Mouse (Mus musculus) embryonic facial prominence, embryonic 15.5 days (tissue): ENCODE results near the gene Dip2b. TPM values are rescaled to one million over a fixed set of nuclear protein-coding genes. Genes with fewer than 3 reads are reported as not detected.

Source experiments
- ATAC-seq: fragments of 200-750 bp; cut with Nextera tagmentation; 2 replicates; pipeline ENCODE4 v1.8.0; 2017; ENCODE audit warnings: low read depth, moderate TSS enrichment; ENCODE audit not compliant: insufficient number of reproducible peaks, low FRiP score, low TSS enrichment
- H3K27ac ChIP-seq: fragments of 300-500 bp; sonication (generic); replicated peaks from 2 replicates; pipeline ENCODE4 v1.5.1; 2015; ENCODE audit warnings: mild to moderate bottlenecking, inconsistent platforms
- H3K27me3 ChIP-seq: fragments of 300-500 bp; sonication (generic); 2 replicates; pipeline ENCODE4 v1.6.1; 2015; ENCODE audit warnings: inconsistent platforms
- H3K36me3 ChIP-seq: fragments of 300-500 bp; sonication (generic); 2 replicates; pipeline ENCODE4 v1.6.1; 2015; ENCODE audit warnings: mild to moderate bottlenecking, inconsistent platforms
- H3K4me1 ChIP-seq: fragments of 300-500 bp; sonication (generic); 2 replicates; pipeline ENCODE4 v1.6.1; 2015; ENCODE audit warnings: inconsistent platforms
- H3K4me2 ChIP-seq: fragments of 300-500 bp; sonication (generic); replicated peaks from 2 replicates; pipeline ENCODE4 v1.6.1; 2015; ENCODE audit warnings: mild to moderate bottlenecking, inconsistent platforms
- H3K4me3 ChIP-seq: fragments of 300-500 bp; sonication (generic); replicated peaks from 2 replicates; pipeline ENCODE4 v1.5.1; 2015; ENCODE audit warnings: mild to moderate bottlenecking, inconsistent platforms
- H3K9ac ChIP-seq: fragments of 300-500 bp; sonication (generic); 2 replicates; pipeline ENCODE4 v1.6.1; 2015; ENCODE audit warnings: inconsistent platforms
- H3K9me3 ChIP-seq: fragments of 300-500 bp; sonication (generic); replicated peaks from 2 replicates; pipeline ENCODE4 v1.6.1; 2016; ENCODE audit warnings: inconsistent platforms
- WGBS: fragments of 180-500 bp; shearing (Covaris S2); methylation state at CpG from one replicate; pipeline ENCODE4 v1.1.7; 2015; 5-methylcytosine and 5-hydroxymethylcytosine counted together
- polyA plus RNA-seq: library from polyadenylated mRNA; unstranded; fragments of >200 nt; fragmentation: Nextera tagmentation; extraction: Ambion mirVana; gene quantifications from 2 replicates; pipeline ENCODE4 v1.2.1, GENCODE M21; 2015

Dip2b gene
- polyA plus RNA-seq, 1 experiment from 2014 or later: 11.2 TPM

- Histone ChIP-seq H3K9me3 (no peaks in the 10 kb centered on the region), H3K36me3 (0 out of 2 replicates have a peak, but pooled peaks cover 3% of the 10 kb centered on the region), H3K4me1 (0 out of 2 replicates have a peak, but pooled peaks cover 9% of the 10 kb centered on the region), H3K9ac (no peak overlapping the region), H3K4me2 (no peak overlapping the region), H3K27me3 (no peaks in the 10 kb centered on the region), H3K27ac (no peak overlapping the region), H3K4me3 (no peak overlapping the region)
- WGBS: 64% methylated on average over 3 of the region's 3 CpGs
- no peak for ATAC-seq
Observed at GRCm38 (mm10) chr15:100052726-100053125, 14.3 kb downstream of the Dip2b start.

GRCm38 (mm10) chr15:100056397-100056908 is 18.0 kb downstream of the Dip2b start:
- H3K27me3 ChIP-seq: no peaks in the 10 kb centered on the region
- H3K9ac ChIP-seq: no peak overlapping the region
- H3K9me3 ChIP-seq: no peaks in the 10 kb centered on the region
- H3K27ac ChIP-seq: no peak overlapping the region
- H3K36me3 ChIP-seq: no peaks in the 10 kb centered on the region
- no peak overlapping the region for H3K4me2 ChIP-seq
- 88% methylated on average over 7 of the region's 7 CpGs for WGBS
- ATAC-seq: no peak
- no peak overlapping the region for H3K4me3 ChIP-seq
- no peaks in the 10 kb centered on the region for H3K4me1 ChIP-seq

- H3K4me3 ChIP-seq: no peak overlapping the region
- no peak overlapping the region for H3K27ac ChIP-seq
- H3K9ac ChIP-seq: no peak overlapping the region
- H3K4me1 ChIP-seq: no peaks in the 10 kb centered on the region
- 82% methylated on average over 3 of the region's 3 CpGs for WGBS
- H3K36me3 ChIP-seq: no peaks in the 10 kb centered on the region
- no peak overlapping the region for H3K4me2 ChIP-seq
- no peaks in the 10 kb centered on the region for H3K27me3 ChIP-seq
- H3K9me3 ChIP-seq: no peaks in the 10 kb centered on the region
- ATAC-seq: no peak
Observed at GRCm38 (mm10) chr15:100057698-100058097, 19.2 kb downstream of the Dip2b start.

- Histone ChIP-seq H3K27me3 (no peaks in the 10 kb centered on the region), H3K4me1 (no peaks in the 10 kb centered on the region), H3K36me3 (no peaks in the 10 kb centered on the region), H3K4me3 (no peak overlapping the region), H3K4me2 (no peak overlapping the region), H3K9ac (no peak overlapping the region), H3K9me3 (no peaks in the 10 kb centered on the region), H3K27ac (no peak overlapping the region)
- ATAC-seq: no peak
- WGBS: 75% methylated on average over 3 of the region's 3 CpGs
Observed at GRCm38 (mm10) chr15:100058143-100058542, 19.7 kb downstream of the Dip2b start.

GRCm38 (mm10) chr15:100058912-100059311 is 20.4 kb downstream of the Dip2b start:
- no peak for ATAC-seq
- no peak overlapping the region for H3K4me2 ChIP-seq
- H3K9me3 ChIP-seq: no peaks in the 10 kb centered on the region
- H3K4me1 ChIP-seq: no peaks in the 10 kb centered on the region
- 72% methylated on average over 11 of the region's 11 CpGs for WGBS
- H3K4me3 ChIP-seq: no peak overlapping the region
- H3K27ac ChIP-seq: no peak overlapping the region
- H3K36me3 ChIP-seq: no peaks in the 10 kb centered on the region
- no peaks in the 10 kb centered on the region for H3K27me3 ChIP-seq
- no peak overlapping the region for H3K9ac ChIP-seq

GRCm38 (mm10) chr15:100059626-100060311 is 21.3 kb downstream of the Dip2b start:
- no peak overlapping the region for H3K9ac ChIP-seq
- no peaks in the 10 kb centered on the region for H3K9me3 ChIP-seq
- ATAC-seq: no peak
- no peak overlapping the region for H3K4me3 ChIP-seq
- H3K4me1 ChIP-seq: no peaks in the 10 kb centered on the region
- H3K27me3 ChIP-seq: no peaks in the 10 kb centered on the region
- WGBS: 65% methylated on average over 7 of the region's 7 CpGs
- no peak overlapping the region for H3K27ac ChIP-seq
- H3K36me3 ChIP-seq: no peaks in the 10 kb centered on the region
- H3K4me2 ChIP-seq: no peak overlapping the region

GRCm38 (mm10) chr15:100060513-100061140 is 22.2 kb downstream of the Dip2b start:
- H3K27ac ChIP-seq: no peak overlapping the region
- no peak overlapping the region for H3K4me3 ChIP-seq
- H3K9ac ChIP-seq: no peak overlapping the region
- no peaks in the 10 kb centered on the region for H3K36me3 ChIP-seq
- no peaks in the 10 kb centered on the region for H3K27me3 ChIP-seq
- no peaks in the 10 kb centered on the region for H3K9me3 ChIP-seq
- 67% methylated on average over 4 of the region's 4 CpGs for WGBS
- no peak overlapping the region for H3K4me2 ChIP-seq
- no peak for ATAC-seq
- no peaks in the 10 kb centered on the region for H3K4me1 ChIP-seq

GRCm38 (mm10) chr15:100061377-100061776 is 22.9 kb downstream of the Dip2b start:
- Histone ChIP-seq H3K9ac (no peak overlapping the region), H3K27ac (no peak overlapping the region), H3K4me2 (no peak overlapping the region), H3K4me3 (no peak overlapping the region), H3K27me3 (no peaks in the 10 kb centered on the region), H3K9me3 (no peaks in the 10 kb centered on the region), H3K4me1 (peaks cover 3% of the 10 kb centered on the region), H3K36me3 (no peaks in the 10 kb centered on the region)
- over 99% methylated on average over 3 of the region's 3 CpGs for WGBS
- ATAC-seq: no peak

- no peak overlapping the region for H3K9ac ChIP-seq
- H3K4me3 ChIP-seq: no peak overlapping the region
- H3K4me2 ChIP-seq: no peak overlapping the region
- WGBS: 91% methylated on average over 13 of the region's 13 CpGs
- no peaks in the 10 kb centered on the region for H3K36me3 ChIP-seq
- H3K9me3 ChIP-seq: no peaks in the 10 kb centered on the region
- peaks cover 8% of the 10 kb centered on the region for H3K4me1 ChIP-seq
- ATAC-seq: no peak
- no peaks in the 10 kb centered on the region for H3K27me3 ChIP-seq
- H3K27ac ChIP-seq: no peak overlapping the region
Observed at GRCm38 (mm10) chr15:100063229-100063773, 24.8 kb downstream of the Dip2b start.

- Histone ChIP-seq H3K9ac (no peak overlapping the region), H3K4me3 (no peak overlapping the region), H3K27me3 (no peaks in the 10 kb centered on the region), H3K36me3 (no peaks in the 10 kb centered on the region), H3K27ac (0 out of 2 replicates have a peak overlapping the region, but pooled peaks have one; percentile 4), H3K9me3 (no peaks in the 10 kb centered on the region), H3K4me2 (no peak overlapping the region), H3K4me1 (peaks cover 8% of the 10 kb centered on the region)
- ATAC-seq: no peak
- WGBS: 45% methylated on average over 9 of the region's 9 CpGs
Observed at GRCm38 (mm10) chr15:100066702-100067101, 28.2 kb downstream of the Dip2b start.

- no peaks in the 10 kb centered on the region for H3K27me3 ChIP-seq
- no peak for ATAC-seq
- no peak overlapping the region for H3K27ac ChIP-seq
- no peak overlapping the region for H3K4me3 ChIP-seq
- WGBS: 75% methylated on average over 4 of the region's 4 CpGs
- no peaks in the 10 kb centered on the region for H3K36me3 ChIP-seq
- no peak overlapping the region for H3K4me2 ChIP-seq
- no peak overlapping the region for H3K9ac ChIP-seq
- peaks cover 22% of the 10 kb centered on the region for H3K4me1 ChIP-seq
- H3K9me3 ChIP-seq: no peaks in the 10 kb centered on the region
Observed at GRCm38 (mm10) chr15:100069101-100069500, 30.6 kb downstream of the Dip2b start.
